Mouse (Mus musculus) liver, embryonic 14.5 days (tissue): ENCODE measurements around the gene Fgd4. TPM values are rescaled to one million over a fixed set of nuclear protein-coding genes. Genes with fewer than 3 reads are reported as not detected.

Experiments used
- ATAC-seq: fragments of 200-750 bp; cut with Nextera tagmentation; 2 replicates; pipeline ENCODE4 v1.8.0; 2017; ENCODE audit warnings: moderate number of reproducible peaks, mild to moderate bottlenecking, moderate library complexity; ENCODE audit not compliant: insufficient read depth
- DNase-seq, 3 experiments: peaks; one replicate each; pipeline ENCODE4 v3.0.0-alpha.2; 2012 to 2013; ENCODE audit warnings: low read depth in 3 of 3, low spot score in 3 of 3
- H3K27ac ChIP-seq: fragments of 300-500 bp; sonication (generic); 2 replicates; pipeline ENCODE4 v1.5.1; 2014; ENCODE audit warnings: moderate library complexity, mild to moderate bottlenecking, control low read depth, inconsistent platforms
- H3K27me3 ChIP-seq: fragments of 300-500 bp; sonication (generic); 2 replicates; pipeline ENCODE4 v1.6.1; 2014; ENCODE audit warnings: mild to moderate bottlenecking, low read length, moderate library complexity; ENCODE audit not compliant: control insufficient read depth, insufficient read depth
- H3K36me3 ChIP-seq: fragments of 300-500 bp; sonication (generic); replicated peaks from 2 replicates; pipeline ENCODE4 v1.6.1; 2014; ENCODE audit warnings: low read depth; ENCODE audit not compliant: control insufficient read depth, insufficient read depth
- H3K4me1 ChIP-seq, 2 experiments: fragments of 200-500 bp in 1 of 2; fragments of 300-500 bp in 1 of 2; sonication (generic) in 1 of 2; replicated peaks; 2 replicates each; pipeline ENCODE4 v1.6.1; 2012 to 2014; ENCODE audit warnings: antibody characterized with exemption in 1 of 2, inconsistent platforms in 1 of 2, low read length in 1 of 2; ENCODE audit not compliant: control insufficient read depth in 2 of 2, insufficient read depth in 2 of 2
- H3K4me2 ChIP-seq: fragments of 300-500 bp; sonication (generic); 2 replicates; pipeline ENCODE4 v1.6.1; 2014; ENCODE audit warnings: low read depth, mild to moderate bottlenecking, control low read depth, moderate library complexity
- H3K4me3 ChIP-seq, 2 experiments: fragments of 200-500 bp in 1 of 2; fragments of 300-500 bp in 1 of 2; sonication (generic) in 1 of 2; 2 replicates each; pipeline ENCODE4 v1.5.1; 2012 to 2014; ENCODE audit warnings: low read depth in 2 of 2, low read length in 2 of 2, mild to moderate bottlenecking in 2 of 2, control low read depth in 1 of 2, inconsistent platforms in 1 of 2, moderate library complexity in 1 of 2; ENCODE audit not compliant: insufficient read depth in 1 of 2
- H3K9ac ChIP-seq: fragments of 300-500 bp; sonication (generic); replicated peaks from 2 replicates; pipeline ENCODE4 v1.6.1; 2014; ENCODE audit warnings: mild to moderate bottlenecking, control low read depth, moderate library complexity
- H3K9me3 ChIP-seq: fragments of 300-500 bp; sonication (generic); 2 replicates; pipeline ENCODE4 v1.6.1; 2016; ENCODE audit warnings: low read length, mixed read lengths; ENCODE audit not compliant: control insufficient read depth
- CTCF ChIP-seq: IDR thresholded peaks from 2 replicates; pipeline ENCODE4 v1.5.1; 2016; ENCODE audit warnings: antibody characterized with exemption, low read depth, control low read depth
- EP300 ChIP-seq: IDR thresholded peaks from 2 replicates; pipeline ENCODE4 v1.6.1; 2016; ENCODE audit warnings: antibody characterized with exemption, low read depth
- WGBS: fragments of 180-500 bp; shearing (Covaris S2); extraction: QIAGEN DNeasy Blood & Tissue Kit; methylation state at CpG from one replicate; pipeline ENCODE4 v1.1.7; 2014; ENCODE audit not compliant: insufficient replicate concordance; 5-methylcytosine and 5-hydroxymethylcytosine counted together
- polyA plus RNA-seq, 2 experiments: library from polyadenylated mRNA; depleted of rRNA in 1 of 2; stranded (reverse) in 1 of 2; unstranded in 1 of 2; fragments of >200 nt; fragmentation: Nextera tagmentation in 1 of 2; extraction: Ambion mirVana in 1 of 2; gene quantifications; 2 replicates each; pipeline versions ENCODE4 v1.2.1 to v1.2.3; 2012 to 2014

Fgd4 gene
- polyA plus RNA-seq, 2 experiments, result 0.75 to 1.7 TPM

GRCm38 (mm10) chr16:16571356-16571755, 29.0 kb downstream of the Fgd4 start:
- no peak for TF ChIP-seq EP300
- TF ChIP-seq CTCF, result no peak
- Histone ChIP-seq H3K27ac (no peak overlapping the region), H3K4me1 (no peaks in the 10 kb centered on the region; a peak in 1 of 4 replicates), H3K4me2 (no peak overlapping the region), H3K36me3 (no peaks in the 10 kb centered on the region), H3K4me3 (no peak overlapping the region), H3K9ac (no peak overlapping the region), H3K9me3 (no peaks in the 10 kb centered on the region), H3K27me3 (no peaks in the 10 kb centered on the region)
- WGBS, result 27% methylated on average over 3 of the region's 3 CpGs
- no peak for ATAC-seq
- DNase-seq, result peak in 1 of 3 experiments; percentile 26

GRCm38 (mm10) chr16:16566786-16567185, 33.6 kb downstream of the Fgd4 start:
- TF ChIP-seq CTCF (no peak), EP300 (no peak)
- no peaks in the 10 kb centered on the region for H3K9me3 ChIP-seq
- ATAC-seq, result no peak
- H3K4me3 ChIP-seq, result no peak overlapping the region
- H3K9ac ChIP-seq, result no peak overlapping the region
- no peak overlapping the region for H3K27ac ChIP-seq
- no peaks in the 10 kb centered on the region for H3K4me1 ChIP-seq
- H3K36me3 ChIP-seq, result no peaks in the 10 kb centered on the region
- no peaks in the 10 kb centered on the region for H3K27me3 ChIP-seq
- no peak overlapping the region for H3K4me2 ChIP-seq
- 60% methylated on average over 1 of the region's 1 CpGs for WGBS
- DNase-seq, result no peak

GRCm38 (mm10) chr16:16566215-16566614, 34.1 kb downstream of the Fgd4 start:
- H3K27me3 ChIP-seq, result no peaks in the 10 kb centered on the region
- H3K36me3 ChIP-seq, result no peaks in the 10 kb centered on the region
- DNase-seq (no peak), ATAC-seq (no peak)
- TF ChIP-seq CTCF (no peak), EP300 (no peak)
- H3K4me3 ChIP-seq, result no peak overlapping the region
- WGBS, result 33% methylated on average over 5 of the region's 5 CpGs
- H3K9ac ChIP-seq, result no peak overlapping the region
- H3K4me2 ChIP-seq, result no peak overlapping the region
- H3K27ac ChIP-seq, result no peak overlapping the region
- no peaks in the 10 kb centered on the region for H3K9me3 ChIP-seq
- no peaks in the 10 kb centered on the region for H3K4me1 ChIP-seq

- ATAC-seq, result no peak
- Histone ChIP-seq H3K36me3 (no peaks in the 10 kb centered on the region), H3K9ac (no peak overlapping the region), H3K27me3 (no peaks in the 10 kb centered on the region), H3K9me3 (no peaks in the 10 kb centered on the region), H3K27ac (no peak overlapping the region), H3K4me1 (no peaks in the 10 kb centered on the region), H3K4me3 (no peak overlapping the region), H3K4me2 (no peak overlapping the region)
- TF ChIP-seq EP300, result no peak
- no peak for TF ChIP-seq CTCF
- DNase-seq, result no peak
These were observed 34.6 kb downstream of the Fgd4 start for GRCm38 (mm10) chr16:16565786-16566185.

- DNase-seq, result no peak
- no peak overlapping the region for H3K4me2 ChIP-seq
- no peak overlapping the region for H3K9ac ChIP-seq
- no peak for TF ChIP-seq CTCF
- TF ChIP-seq EP300, result no peak
- peaks cover 0 to 4% of the 10 kb centered on the region in 2 experiments; a peak in 2 of 4 replicates for H3K4me1 ChIP-seq
- no peaks in the 10 kb centered on the region for H3K36me3 ChIP-seq
- no peak for ATAC-seq
- H3K27me3 ChIP-seq, result no peaks in the 10 kb centered on the region
- H3K4me3 ChIP-seq, result no peak overlapping the region
- H3K27ac ChIP-seq, result no peak overlapping the region
- no peaks in the 10 kb centered on the region for H3K9me3 ChIP-seq
These were observed 39.6 kb downstream of the Fgd4 start for GRCm38 (mm10) chr16:16560718-16561117.
